ENCODE assay signal across 14 mouse cellular contexts in genomic region chr16:96175399-96175798, GRCm38 (mm10). TPM values are rescaled to one million over a fixed set of nuclear protein-coding genes. Genes with fewer than 3 reads are reported as not detected.
DNase-seq lines count a peak whose midpoint lies in the region; ATAC-seq lines count a peak whose summit lies in the region.
"Had no signal": no experiment of that assay in that cellular context is flagged by ENCODE, and none has a peak within 500 bp of the region (broad histone marks: within the 10 kb centered on the region; RNA-seq: fewer than 3 reads in every experiment).

No protein-coding gene starts in this region.

- no peaks in the 10 kb centered on the region for H3K27me3 ChIP-seq in heart, embryonic 12.5 days (replicated peaks)
- no peaks in the 10 kb centered on the region for H3K27me3 ChIP-seq in midbrain, embryonic 13.5 days
- H3K27me3 ChIP-seq in midbrain, embryonic 10.5 days (ENCODE audit: low read depth, poor library complexity, severe bottlenecking), result no peaks in the 10 kb centered on the region
- H3K27me3 ChIP-seq in lung, embryonic 15.5 days, result no peaks in the 10 kb centered on the region
- H3K27me3 ChIP-seq: liver, embryonic 13.5 days had no signal

- H3K9me3 ChIP-seq in heart, embryonic 12.5 days (replicated peaks), result peaks cover 3% of the 10 kb centered on the region; the same call in 1 of the 2 replicates
- H3K9me3 ChIP-seq in midbrain, embryonic 13.5 days, result no peaks in the 10 kb centered on the region
- no peaks in the 10 kb centered on the region for H3K9me3 ChIP-seq in midbrain, embryonic 10.5 days (replicated peaks)
- no peaks in the 10 kb centered on the region for H3K9me3 ChIP-seq in lung, embryonic 15.5 days
- H3K9me3 ChIP-seq: liver, embryonic 13.5 days had no signal

- H3K9ac ChIP-seq in heart, embryonic 12.5 days, result no peak overlapping the region
- no peak overlapping the region for H3K9ac ChIP-seq in midbrain, embryonic 13.5 days (replicated peaks)
- H3K9ac ChIP-seq in lung, embryonic 15.5 days, result no peak overlapping the region
- H3K9ac ChIP-seq: hindbrain, embryonic 14.5 days; liver, embryonic 13.5 days had no signal

- no peak overlapping the region for H3K4me2 ChIP-seq in heart, embryonic 12.5 days
- H3K4me2 ChIP-seq in midbrain, embryonic 13.5 days (replicated peaks), result no peak overlapping the region
- peak overlapping the region; percentile 23; the same call in 1 of the 2 replicates for H3K4me2 ChIP-seq in lung, embryonic 15.5 days
- H3K4me2 ChIP-seq: hindbrain, embryonic 14.5 days; liver, embryonic 13.5 days had no signal

- no peaks in the 10 kb centered on the region for H3K36me3 ChIP-seq in heart, embryonic 12.5 days
- H3K36me3 ChIP-seq in midbrain, embryonic 13.5 days, result no peaks in the 10 kb centered on the region
- H3K36me3 ChIP-seq in midbrain, embryonic 10.5 days, result no peaks in the 10 kb centered on the region
- H3K36me3 ChIP-seq in lung, embryonic 15.5 days, result no peaks in the 10 kb centered on the region
- H3K36me3 ChIP-seq: liver, embryonic 13.5 days had no signal

- peak; percentile 55; the same call in 1 of the 2 replicates for ATAC-seq in heart, embryonic 12.5 days (ENCODE audit: insufficient number of reproducible peaks, low FRiP score)
- peak; percentile 56; the same call in 1 of the 2 replicates for ATAC-seq in midbrain, embryonic 13.5 days
- ATAC-seq in lung, embryonic 15.5 days (ENCODE audit: borderline replicate concordance, extremely low read depth, low FRiP score, low TSS enrichment), result peak; percentile 87
- ATAC-seq: CD4-positive, CD25-positive, alpha-beta regulatory T cell, adult 4 months; forebrain, embryonic 16.5 days had no signal

- peaks cover 5% of the 10 kb centered on the region; the same call in 1 of the 2 replicates for H3K4me1 ChIP-seq in heart, embryonic 12.5 days (replicated peaks)
- 0 out of 2 replicates have a peak, but pooled peaks cover 4% of the 10 kb centered on the region for H3K4me1 ChIP-seq in midbrain, embryonic 13.5 days (replicated peaks)
- H3K4me1 ChIP-seq in midbrain, embryonic 10.5 days, result peaks cover 6% of the 10 kb centered on the region; the same call in 1 of the 2 replicates
- peaks cover 14% of the 10 kb centered on the region for H3K4me1 ChIP-seq in lung, embryonic 15.5 days
- H3K4me1 ChIP-seq: liver, embryonic 13.5 days had no signal

- 44% methylated on average over 2 of the region's 2 CpGs for WGBS in heart, embryonic 12.5 days
- 46% methylated on average over 2 of the region's 2 CpGs for WGBS in midbrain, embryonic 13.5 days
- 48% methylated on average over 2 of the region's 2 CpGs for WGBS in midbrain, embryonic 10.5 days
- WGBS in lung, embryonic 15.5 days, result 26% methylated on average over 2 of the region's 2 CpGs

- no peak overlapping the region for H3K27ac ChIP-seq in heart, embryonic 12.5 days (ENCODE audit: poor library complexity, severe bottlenecking)
- no peak overlapping the region for H3K27ac ChIP-seq in midbrain, embryonic 13.5 days
- H3K27ac ChIP-seq in midbrain, embryonic 10.5 days (replicated peaks), result no peak overlapping the region
- H3K27ac ChIP-seq in lung, embryonic 15.5 days, result 0 out of 2 replicates have a peak overlapping the region, but pooled peaks have one; percentile 24
- H3K27ac ChIP-seq: hindbrain, embryonic 14.5 days; liver, embryonic 13.5 days had no signal

- H3K4me3 ChIP-seq in heart, embryonic 12.5 days, result no peak overlapping the region
- no peak overlapping the region for H3K4me3 ChIP-seq in midbrain, embryonic 13.5 days (replicated peaks)
- H3K4me3 ChIP-seq in midbrain, embryonic 10.5 days, result no peak overlapping the region
- H3K4me3 ChIP-seq in lung, embryonic 15.5 days, result no peak overlapping the region
- H3K4me3 ChIP-seq: liver, embryonic 13.5 days had no signal

- no peak for DNase-seq in heart, postnatal 14 days
- no peak for DNase-seq in midbrain, embryonic 10.5 days (ENCODE audit: low spot score)
- DNase-seq in gastrocnemius, postnatal 4 days (ENCODE audit: low spot score in 2 of 2), result no peak
- no peak for DNase-seq in layer of hippocampus, adult 8-10 months (ENCODE audit: low spot score in 2 of 2)
- DNase-seq: cerebellum, adult 11 months; kidney, adult 9 months; liver, embryonic 13.5 days had no signal

- intact Hi-C loops in heart, postnatal 14 days (cut with DNase I), result no loop called here

RNA-seq across cellular contexts. Expression of gene Lca5l, which starts 16.7 kb away (rescaled TPM):
- 1.5 and 2.1 TPM in 2 replicates for polyA plus RNA-seq in heart, embryonic 12.5 days (2016; fragmentation: Nextera tagmentation; extraction: Ambion mirVana)
- under 1 TPM; 0.71 to 0.91 TPM for total RNA-seq in heart, postnatal 14 days (2021)
- 1.6 and 1.8 TPM in 2 replicates for polyA plus RNA-seq in midbrain, embryonic 13.5 days (2015; fragmentation: Nextera tagmentation; extraction: Ambion mirVana)
- polyA plus RNA-seq in midbrain, embryonic 10.5 days (2016; fragmentation: Nextera tagmentation; extraction: Ambion mirVana), result 1.0 TPM in 2 replicates
- 0.96 and 1.2 TPM in 2 replicates for polyA plus RNA-seq in lung, embryonic 15.5 days (2015; fragmentation: Nextera tagmentation; extraction: Ambion mirVana)
- total RNA-seq in gastrocnemius, postnatal 4 days (2021), result 1 to 10 TPM; 1.6 to 2.0 TPM
- total RNA-seq in layer of hippocampus, adult 8-10 months (2022), result 1 to 10 TPM; 1.8 to 3.0 (median 2.5) TPM
- total RNA-seq: megakaryocyte-erythroid progenitor cell, adult 5-6 weeks had no signal
- polyA plus RNA-seq: CD4-positive, CD25-positive, alpha-beta regulatory T cell, adult 4 months had no signal

RNA-seq across cellular contexts. Expression of gene Sh3bgr, which starts 24.9 kb away (rescaled TPM):
- 626 and 648 TPM in 2 replicates for polyA plus RNA-seq in heart, embryonic 12.5 days (2016; fragmentation: Nextera tagmentation; extraction: Ambion mirVana)
- 100 to 1,000 TPM; 569 to 662 TPM for total RNA-seq in heart, postnatal 14 days (2021)
- 1.3 and 1.7 TPM in 2 replicates for polyA plus RNA-seq in midbrain, embryonic 13.5 days (2015; fragmentation: Nextera tagmentation; extraction: Ambion mirVana)
- polyA plus RNA-seq in midbrain, embryonic 10.5 days (2016; fragmentation: Nextera tagmentation; extraction: Ambion mirVana), result 1.4 and 2.0 TPM in 2 replicates
- polyA plus RNA-seq in lung, embryonic 15.5 days (2015; fragmentation: Nextera tagmentation; extraction: Ambion mirVana), result 12.3 and 16.1 TPM in 2 replicates
- total RNA-seq in gastrocnemius, postnatal 4 days (2021), result 100 to 1,000 TPM; 439 to 518 TPM
- total RNA-seq in layer of hippocampus, adult 8-10 months (2022), result 1 to 10 TPM; 1.8 to 2.4 (median 2.2) TPM
- polyA plus RNA-seq: CD4-positive, CD25-positive, alpha-beta regulatory T cell, adult 4 months had no signal

RNA-seq across cellular contexts. Expression of gene Wrb, which starts 30.2 kb away (rescaled TPM):
- 83.3 and 85.8 TPM in 2 replicates for polyA plus RNA-seq in heart, embryonic 12.5 days (2016; fragmentation: Nextera tagmentation; extraction: Ambion mirVana)
- total RNA-seq in heart, postnatal 14 days (2021), result 10 to 100 TPM; 12.6 to 14.4 TPM
- 167 and 171 TPM in 2 replicates for polyA plus RNA-seq in midbrain, embryonic 13.5 days (2015; fragmentation: Nextera tagmentation; extraction: Ambion mirVana)
- 125 and 129 TPM in 2 replicates for polyA plus RNA-seq in midbrain, embryonic 10.5 days (2016; fragmentation: Nextera tagmentation; extraction: Ambion mirVana)
- 49.0 and 49.5 TPM in 2 replicates for polyA plus RNA-seq in lung, embryonic 15.5 days (2015; fragmentation: Nextera tagmentation; extraction: Ambion mirVana)
- total RNA-seq in gastrocnemius, postnatal 4 days (2021), result 10 to 100 TPM; 14.0 to 18.1 TPM
- total RNA-seq in layer of hippocampus, adult 8-10 months (2022), result 10 to 100 TPM; 62.5 to 72.2 (median 68.0) TPM

RNA-seq across cellular contexts. Expression of gene Hmgn1, which starts 47.9 kb away (rescaled TPM):
- 506 and 568 TPM in 2 replicates for polyA plus RNA-seq in heart, embryonic 12.5 days (2016; fragmentation: Nextera tagmentation; extraction: Ambion mirVana)
- 10 to 100 TPM; 51.1 to 53.5 TPM for total RNA-seq in heart, postnatal 14 days (2021)
- 509 and 559 TPM in 2 replicates for polyA plus RNA-seq in midbrain, embryonic 13.5 days (2015; fragmentation: Nextera tagmentation; extraction: Ambion mirVana)
- polyA plus RNA-seq in midbrain, embryonic 10.5 days (2016; fragmentation: Nextera tagmentation; extraction: Ambion mirVana), result 713 and 827 TPM in 2 replicates
- polyA plus RNA-seq in lung, embryonic 15.5 days (2015; fragmentation: Nextera tagmentation; extraction: Ambion mirVana), result 613 and 648 TPM in 2 replicates
- 100 to 1,000 TPM; 172 to 185 TPM for total RNA-seq in gastrocnemius, postnatal 4 days (2021)
- total RNA-seq in layer of hippocampus, adult 8-10 months (2022), result 10 to 100 TPM; 57.8 to 81.9 (median 67.6) TPM

Comparison
In these comparisons a context has a peak if more than half of its experiments do, and no peak if none do; other contexts are left out.
1. RNA of gene Sh3bgr, which starts 24.9 kb away (polyA plus RNA-seq): 626 to 648 TPM in heart, embryonic 12.5 days; 12.3 to 16.1 TPM in lung, embryonic 15.5 days, 1.4 to 2.0 TPM in midbrain, embryonic 10.5 days and 1.3 to 1.7 TPM in midbrain, embryonic 13.5 days; every median in the first group is over 10 times any median in the second.
2. Peak in every context shown above with its lines, with median percentiles within 50 percentile points of each other: ATAC-seq.